Mouse (Mus musculus) thymus, postnatal 0 days (tissue): ENCODE measurements around the gene Atg4d. TPM values are rescaled to one million over a fixed set of nuclear protein-coding genes. Genes with fewer than 3 reads are reported as not detected.
A peak's percentile ranks its signal among the peaks of the same experiment; 100 is the strongest.
"Not testable (repeated sequence)": the region's sequence is repeated elsewhere in the genome, so short reads cannot be mapped to it uniquely, and the experiment has no call there.

Source experiments
- DNase-seq: peaks from one replicate; pipeline ENCODE4 v3.0.0-alpha.2; 2015; ENCODE audit warnings: low spot score
- polyA plus RNA-seq: library from polyadenylated mRNA; unstranded; fragments of >200 nt; fragmentation: Nextera tagmentation; extraction: Ambion mirVana; gene quantifications from 2 replicates; pipeline ENCODE4 v1.2.1, GENCODE M21; 2015

Atg4d gene
- polyA plus RNA-seq: 49.2 and 56.2 TPM in 2 replicates

DNA sequence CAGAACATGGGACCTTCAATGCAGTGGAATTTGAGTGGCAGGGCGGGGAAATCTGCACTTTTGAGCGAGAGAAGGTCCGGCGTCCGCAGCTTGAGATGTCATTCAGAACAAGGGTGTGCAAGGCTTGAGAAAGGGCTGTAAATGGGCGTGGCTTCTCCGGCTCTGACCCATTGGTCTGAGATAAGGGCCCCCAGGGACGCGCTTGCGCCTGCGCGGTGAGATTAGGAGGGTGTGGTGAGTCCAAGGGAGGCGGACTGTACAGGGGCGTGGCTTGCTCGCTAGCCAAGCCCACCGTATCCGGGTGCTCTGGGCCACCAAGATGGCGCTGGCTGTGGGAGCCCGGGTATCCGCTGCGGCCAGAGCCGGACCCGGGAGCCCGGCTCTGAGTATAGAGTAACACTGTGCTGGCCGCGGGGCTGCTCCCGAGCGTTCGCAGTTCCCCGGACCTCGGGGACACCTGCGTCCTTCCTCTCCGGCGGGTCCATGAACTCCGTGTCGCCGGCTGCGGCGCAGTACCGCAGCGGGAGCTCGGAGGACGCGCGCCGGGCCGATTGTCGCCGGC is at the start of gene Atg4d:
Gene Atg4d (plus strand): TSS at position 294 of the 562 bp plus-strand sequence.
- peak; percentile 93 for DNase-seq

DNA sequence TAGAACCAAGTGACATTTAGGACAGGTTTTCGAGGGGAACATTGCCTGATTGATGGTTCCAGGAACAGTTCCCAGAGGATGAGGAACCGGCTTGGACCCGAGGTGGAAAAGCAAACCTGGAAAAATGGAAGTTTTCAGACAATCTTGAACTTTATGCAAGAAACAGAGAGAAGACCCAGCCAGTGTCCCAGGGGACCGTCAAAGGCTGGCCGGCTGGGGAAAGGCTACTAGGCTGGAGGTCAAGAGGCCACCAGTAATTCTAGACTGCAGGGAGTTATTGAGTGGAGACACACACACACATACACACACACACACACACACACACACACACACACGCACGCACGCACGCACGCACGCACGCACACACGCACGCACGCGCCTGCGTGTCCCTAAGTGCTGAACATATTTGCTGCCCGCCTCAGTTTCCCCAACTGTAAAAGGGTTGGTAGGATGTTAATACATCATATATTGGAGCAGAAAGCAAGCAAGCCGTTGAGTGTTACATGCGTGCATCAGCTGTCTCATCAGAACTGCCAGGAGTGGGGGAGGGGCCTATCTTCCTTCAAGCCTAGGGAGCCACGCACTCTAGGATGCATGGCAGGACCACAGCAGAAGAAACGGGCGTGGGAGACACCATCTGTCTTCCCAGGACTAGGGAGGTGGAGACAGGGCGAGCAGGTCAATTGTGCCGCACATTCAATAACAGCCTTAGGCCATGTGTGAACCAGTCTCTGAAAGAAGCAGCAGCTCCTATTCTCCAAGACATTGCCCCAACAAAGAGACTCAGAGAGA is 48.8 kb upstream of the Atg4d start:
- DNase-seq: no peak

GRCm38 (mm10) chr9:21219820-21220219 is 45.3 kb upstream of the Atg4d start:
- peak; percentile 30 for DNase-seq

DNA sequence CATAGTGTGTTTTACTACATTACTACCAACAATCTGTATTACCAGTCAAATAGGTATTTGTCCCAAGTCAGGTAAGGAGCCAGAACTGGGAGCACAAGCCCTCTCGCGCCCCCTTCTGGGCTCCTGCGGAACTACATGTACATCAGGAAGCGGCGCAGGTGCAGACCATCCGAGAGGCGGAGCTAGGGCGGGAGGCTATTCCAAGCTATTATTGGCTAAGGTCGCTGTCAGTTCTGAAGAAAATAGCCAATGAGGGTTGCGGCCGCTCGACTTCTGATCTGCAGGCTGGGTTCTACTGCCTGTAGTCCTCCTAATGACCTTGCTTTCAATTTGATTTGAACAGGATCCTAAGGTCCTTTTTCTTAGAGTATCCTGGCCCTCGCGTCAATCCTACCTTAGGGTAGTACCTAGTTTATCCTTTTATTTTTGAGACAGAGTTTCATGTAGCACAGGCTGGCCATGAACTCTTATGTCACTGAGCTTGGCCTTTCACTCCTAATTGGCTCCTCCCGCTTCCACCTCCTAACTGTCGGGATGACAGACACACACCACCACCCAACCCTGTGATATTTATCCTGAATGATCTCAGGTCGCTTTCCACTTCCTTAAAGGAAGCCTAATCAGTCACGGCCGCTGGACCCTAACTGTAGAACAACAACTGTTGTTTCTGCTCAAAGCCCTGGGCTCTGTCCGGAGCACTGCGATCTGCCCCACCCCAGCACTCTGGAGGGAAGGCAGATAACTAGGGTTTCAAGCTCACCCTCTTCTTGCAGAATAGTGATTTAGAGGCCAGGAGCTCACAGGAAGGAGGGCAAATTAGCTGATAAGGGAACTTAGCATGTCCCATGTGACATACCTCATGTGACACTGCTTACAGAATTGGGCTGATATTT is 44.4 kb upstream of the Atg4d start:
- peak; percentile 94 for DNase-seq

GRCm38 (mm10) chr9:21221383-21221929 is 43.6 kb upstream of the Atg4d start:
- peak; percentile 90 for DNase-seq

- DNase-seq: not testable (repeated sequence)
Observed at GRCm38 (mm10) chr9:21223490-21223889, 41.6 kb upstream of the Atg4d start.

DNA sequence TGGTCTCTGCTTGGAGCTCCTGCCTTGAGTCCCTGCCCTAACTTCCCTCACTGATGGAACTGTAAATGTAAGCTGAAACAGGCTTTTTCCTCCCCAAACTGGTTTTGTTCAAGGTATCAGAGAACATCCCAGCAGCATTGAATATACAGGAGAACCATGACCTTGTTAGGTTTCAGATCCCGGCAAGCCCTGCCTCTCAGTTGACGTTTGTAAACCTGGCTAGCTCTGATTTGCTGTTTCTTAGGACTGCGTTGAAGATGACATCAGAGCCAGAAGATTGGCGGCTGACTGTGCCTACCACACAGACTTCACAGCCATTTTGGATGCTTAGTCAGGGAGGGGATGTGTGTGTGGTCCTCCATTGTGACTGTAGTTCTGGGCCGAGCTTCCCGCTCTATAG is 41.2 kb upstream of the Atg4d start:
- DNase-seq: no peak

DNA sequence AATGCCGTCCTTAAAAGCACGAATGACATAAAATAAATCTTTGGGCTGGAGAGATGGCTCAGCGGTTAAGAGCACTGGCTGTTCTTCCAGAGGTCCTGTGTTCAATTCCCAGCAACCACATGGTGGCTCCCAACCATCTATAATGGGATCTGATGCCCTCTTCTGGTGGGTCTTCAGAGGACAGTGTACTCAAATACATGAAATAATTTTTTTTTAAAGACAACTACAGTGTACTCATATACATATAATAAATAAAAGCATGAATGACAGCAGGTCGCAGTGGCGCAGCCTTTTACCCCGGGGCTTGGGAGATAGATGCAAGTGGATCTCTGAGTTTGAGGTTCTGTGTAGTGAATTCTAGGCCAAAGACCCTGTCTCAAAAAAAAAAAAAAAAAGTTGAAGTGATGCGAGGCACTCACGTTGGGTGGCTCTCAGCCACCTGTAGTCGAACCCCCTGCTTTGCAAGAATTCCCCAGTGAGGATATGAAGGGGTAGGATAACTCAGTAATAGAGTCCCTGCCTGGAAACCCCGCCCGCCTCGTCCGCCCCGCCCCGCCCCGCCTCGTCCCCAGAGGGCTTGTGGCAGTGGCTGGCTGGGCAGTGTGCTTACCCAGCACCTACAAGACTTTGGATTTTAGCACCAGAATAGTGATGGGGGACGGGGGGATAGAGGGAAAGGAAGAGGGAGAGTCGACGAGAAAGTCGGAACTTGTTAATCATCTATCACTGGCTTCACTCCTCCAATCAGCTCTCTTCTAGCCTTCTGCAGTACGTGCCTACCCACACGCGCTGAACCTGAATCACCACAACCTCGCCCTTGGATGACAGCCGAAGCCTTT is 40.3 kb upstream of the Atg4d start:
- no peak for DNase-seq

GRCm38 (mm10) chr9:21225415-21225758 is 39.7 kb upstream of the Atg4d start:
- no peak for DNase-seq

DNA sequence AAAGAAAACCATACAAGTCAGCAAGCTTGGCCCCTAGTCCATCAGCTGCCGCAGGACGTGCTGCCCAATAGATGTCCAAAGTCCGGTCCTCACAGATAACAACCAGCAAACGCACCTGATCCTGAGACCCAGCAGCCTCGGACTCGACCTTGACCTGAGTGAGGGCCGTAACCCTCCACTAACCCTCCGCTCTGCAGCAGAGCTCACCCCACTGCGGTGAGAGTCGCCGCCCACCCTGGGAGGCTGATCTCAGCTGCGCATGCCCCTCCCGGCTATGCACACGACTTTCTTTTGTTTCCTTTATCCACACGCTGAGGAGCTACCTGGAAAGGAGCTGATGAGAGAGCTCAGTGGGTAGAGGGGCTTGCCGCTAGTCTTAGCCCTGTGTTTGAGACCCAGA is 37.8 kb upstream of the Atg4d start:
- DNase-seq: peak; percentile 58

- no peak for DNase-seq
Observed at GRCm38 (mm10) chr9:21231551-21231950, 33.5 kb upstream of the Atg4d start.

DNA sequence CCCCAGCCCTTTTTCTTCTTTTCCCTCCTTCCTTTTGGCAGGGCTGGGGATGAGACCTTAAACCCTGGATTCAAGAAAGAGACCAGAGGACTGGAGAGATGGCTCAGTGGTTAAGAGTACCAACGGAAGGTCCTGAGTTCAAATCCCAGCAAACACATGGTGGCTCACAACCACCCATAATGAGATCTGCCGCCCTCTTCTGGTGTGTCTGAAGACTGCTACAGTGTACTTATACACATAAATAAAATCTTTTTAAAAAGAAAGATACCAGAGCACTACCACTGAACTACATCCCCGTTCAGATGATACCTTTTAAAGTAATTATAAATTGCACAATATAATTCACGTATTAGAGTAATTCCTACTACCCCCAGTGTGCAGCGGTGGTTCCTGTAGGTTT is 32.2 kb upstream of the Atg4d start:
- no peak for DNase-seq

DNA sequence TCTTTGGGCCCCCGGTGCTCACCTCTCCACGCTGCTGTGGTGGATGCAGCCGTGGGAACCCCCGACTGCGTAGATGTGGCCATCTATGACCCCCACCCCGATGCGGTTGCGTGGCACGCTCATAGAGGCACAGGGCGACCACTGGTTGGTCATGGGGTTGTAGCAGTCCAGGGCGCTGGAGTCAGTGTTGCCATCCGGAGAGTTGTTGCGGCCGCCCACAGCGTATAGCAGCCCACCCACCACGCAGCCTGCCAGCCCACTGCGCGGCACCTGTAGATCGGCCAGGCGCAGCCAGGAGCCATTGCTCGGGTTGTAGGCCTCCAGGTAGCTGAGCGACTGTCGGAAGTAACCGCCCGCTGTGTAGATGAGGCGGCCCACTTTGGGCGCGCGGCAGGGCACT is 31.7 kb upstream of the Atg4d start:
- DNase-seq: no peak

DNA sequence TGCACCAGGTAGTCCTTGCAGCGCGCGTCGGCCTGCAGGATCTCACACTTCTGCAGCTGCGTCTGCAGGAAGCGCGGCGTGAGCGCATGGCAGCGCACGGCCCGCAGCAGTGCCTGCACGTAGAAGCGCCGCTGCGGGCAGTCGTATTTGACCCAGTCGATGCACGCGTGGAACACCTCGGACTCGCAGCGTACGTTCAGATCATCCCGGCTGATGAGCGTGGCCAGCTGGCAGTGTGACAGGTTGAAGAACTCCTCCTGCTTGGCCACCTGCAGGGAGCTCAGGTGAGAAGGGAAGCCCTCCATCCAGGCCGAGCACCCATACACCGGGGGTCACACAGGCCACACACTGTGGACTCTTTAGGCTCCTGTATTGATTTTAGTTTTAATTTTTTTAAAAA is 31.3 kb upstream of the Atg4d start:
- no peak for DNase-seq

- DNase-seq: no peak
Observed at GRCm38 (mm10) chr9:21235341-21235740, 29.8 kb upstream of the Atg4d start.

DNA sequence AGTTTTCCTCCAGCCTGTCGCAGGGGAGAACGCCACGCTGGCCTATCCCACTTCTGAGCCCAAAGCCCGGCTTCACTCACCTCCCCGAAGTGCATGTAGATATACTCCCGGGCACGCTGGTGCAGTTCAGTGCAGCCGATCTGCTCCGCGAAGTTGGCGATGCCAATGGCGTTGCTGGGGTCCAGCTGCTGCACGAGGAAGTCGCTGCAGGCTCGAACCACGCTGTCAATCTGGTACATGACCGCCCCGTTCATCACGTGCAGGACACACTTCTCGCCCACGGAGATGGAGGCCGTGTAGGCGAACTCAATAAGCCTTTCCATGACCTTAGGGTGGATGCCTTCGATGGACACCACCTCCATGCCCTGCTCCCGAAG is 28.1 kb upstream of the Atg4d start:
- DNase-seq: no peak

DNA sequence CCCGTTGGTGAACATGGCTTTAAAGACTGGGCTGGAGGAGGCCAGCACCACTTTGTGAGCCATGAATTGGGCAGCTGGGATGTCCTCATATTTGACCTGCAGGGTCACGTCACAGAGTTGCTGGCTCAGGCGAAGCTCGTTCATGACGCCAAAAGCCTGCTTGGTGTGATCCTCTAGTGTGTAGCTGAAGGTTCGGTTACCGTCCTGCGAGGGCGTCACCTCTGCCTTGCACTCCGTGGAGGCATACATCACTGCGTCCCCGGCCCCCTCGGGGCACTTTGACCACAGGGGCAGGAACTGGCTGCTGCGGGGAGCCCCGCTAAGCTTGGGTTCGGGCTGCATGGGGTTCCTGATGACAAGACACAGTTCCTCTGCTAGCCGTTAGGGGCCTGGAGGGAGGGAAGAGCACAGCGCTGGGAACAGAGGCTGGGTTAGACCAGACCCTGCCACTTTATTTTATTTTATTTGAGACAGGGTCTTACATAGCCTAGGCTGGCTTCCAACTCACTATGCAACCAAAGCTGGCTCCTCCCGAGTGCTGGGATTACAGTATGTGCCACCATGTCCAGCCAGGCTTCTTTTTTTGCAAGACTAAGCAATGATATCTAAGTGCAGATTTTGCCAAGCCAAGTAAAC is 27.6 kb upstream of the Atg4d start:
- DNase-seq: peak; percentile 63

- DNase-seq: no peak
Observed at GRCm38 (mm10) chr9:21238004-21238732, 26.9 kb upstream of the Atg4d start.

DNA sequence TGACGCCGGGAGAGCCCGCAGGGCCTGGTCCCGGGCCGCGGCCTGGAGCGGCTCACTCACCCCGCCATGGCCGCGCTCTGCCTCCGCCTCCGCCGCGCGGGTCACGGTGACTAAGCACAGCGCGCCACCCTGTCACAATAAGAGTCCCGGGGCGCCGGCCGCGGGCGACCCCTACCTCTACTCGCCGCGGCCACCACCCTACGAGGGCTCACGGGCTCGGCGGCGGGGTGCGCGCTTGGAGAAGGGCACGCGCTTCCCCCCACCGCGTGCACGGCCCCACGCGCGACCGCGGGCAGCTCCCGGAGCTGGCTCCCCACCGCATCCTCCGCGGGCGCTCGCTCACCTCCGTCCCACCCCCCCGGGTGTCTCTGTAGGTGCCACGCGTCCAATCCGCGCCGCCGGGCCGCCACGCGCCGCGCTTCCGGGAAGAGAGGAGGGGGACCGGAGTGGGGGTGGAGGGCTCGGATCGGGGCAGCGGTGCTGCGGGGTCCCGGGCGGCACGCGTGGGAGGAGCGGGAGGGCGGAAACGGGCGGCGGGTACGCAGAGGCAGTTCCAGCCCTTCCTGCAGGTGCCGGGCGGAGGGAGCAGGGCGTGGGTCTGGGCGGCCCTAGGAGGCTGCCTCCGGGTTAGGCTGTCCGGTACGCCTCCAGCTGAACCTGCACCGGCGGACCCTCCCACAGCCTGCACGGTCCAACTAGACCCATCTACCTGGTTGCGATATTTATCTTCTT is 26.2 kb upstream of the Atg4d start, which contains the start of gene Keap1:
Gene Keap1 (minus strand): TSS at position 629 of the 732 bp plus-strand sequence.
- DNase-seq: peak; percentile 88
